Mouse (Mus musculus) liver, postnatal 0 days (tissue): ENCODE measurements around the gene Hexb. TPM values are rescaled to one million over a fixed set of nuclear protein-coding genes. Genes with fewer than 3 reads are reported as not detected.
"Not testable (repeated sequence)": the region's sequence is repeated elsewhere in the genome, so short reads cannot be mapped to it uniquely, and the experiment has no call there.

Experiments
- ATAC-seq: fragments of 200-750 bp; cut with Nextera tagmentation; 2 replicates; pipeline ENCODE4 v1.8.0; 2017; ENCODE audit warnings: mild to moderate bottlenecking, moderate library complexity
- DNase-seq: peaks from one replicate; pipeline ENCODE4 v3.0.0-alpha.2; 2016
- H3K27ac ChIP-seq: fragments of 300-500 bp; sonication (generic); 2 replicates; pipeline ENCODE4 v1.5.1; 2014; ENCODE audit warnings: antibody characterized with exemption, moderate library complexity, mild to moderate bottlenecking, low read depth
- H3K27me3 ChIP-seq: fragments of 300-500 bp; sonication (generic); 2 replicates; pipeline ENCODE4 v1.6.1; 2014; ENCODE audit warnings: low read length, control low read depth, mixed read lengths; ENCODE audit not compliant: insufficient read depth
- H3K36me3 ChIP-seq: fragments of 300-500 bp; sonication (generic); replicated peaks from 2 replicates; pipeline ENCODE4 v1.6.1; 2014; ENCODE audit warnings: mild to moderate bottlenecking, control low read depth, low read length, moderate library complexity, mixed read lengths; ENCODE audit not compliant: insufficient read depth
- H3K4me1 ChIP-seq: fragments of 300-500 bp; sonication (generic); 2 replicates; pipeline ENCODE4 v1.6.1; 2014; ENCODE audit warnings: antibody characterized with exemption, mild to moderate bottlenecking, control low read depth; ENCODE audit not compliant: insufficient read depth
- H3K4me2 ChIP-seq: fragments of 300-500 bp; sonication (generic); 2 replicates; pipeline ENCODE4 v1.6.1; 2014; ENCODE audit warnings: low read depth, mild to moderate bottlenecking, low read length, moderate library complexity, mixed read lengths
- H3K4me3 ChIP-seq: fragments of 300-500 bp; sonication (generic); 2 replicates; pipeline ENCODE4 v1.5.1; 2014; ENCODE audit warnings: low read depth, low read length
- H3K9ac ChIP-seq: fragments of 300-500 bp; sonication (generic); replicated peaks from 2 replicates; pipeline ENCODE4 v1.6.1; 2014; ENCODE audit warnings: mild to moderate bottlenecking, moderate library complexity
- H3K9me3 ChIP-seq: fragments of 300-500 bp; sonication (generic); 2 replicates; pipeline ENCODE4 v1.6.1; 2016; ENCODE audit warnings: mild to moderate bottlenecking, control low read depth, low read length, mixed read lengths
- CTCF ChIP-seq: sonication (generic); IDR thresholded peaks from 2 replicates; pipeline ENCODE4 v1.5.1; 2016; ENCODE audit warnings: antibody characterized with exemption, low read depth
- EP300 ChIP-seq: IDR thresholded peaks from 2 replicates; pipeline ENCODE4 v1.6.1; 2016; ENCODE audit warnings: antibody characterized with exemption, low read depth, mild to moderate bottlenecking
- WGBS: fragments of 180-500 bp; shearing (Covaris S2); extraction: QIAGEN DNeasy Blood & Tissue Kit; methylation state at CpG from one replicate; pipeline ENCODE4 v1.1.7; 2014; ENCODE audit not compliant: insufficient replicate concordance; 5-methylcytosine and 5-hydroxymethylcytosine counted together
- polyA plus RNA-seq: library from polyadenylated mRNA; unstranded; fragments of >200 nt; fragmentation: Nextera tagmentation; extraction: Ambion mirVana; gene quantifications from 2 replicates; pipeline ENCODE4 v1.2.1, GENCODE M21; 2015

The Hexb gene
- polyA plus RNA-seq, 1 experiment from 2014 or later: 22.0 TPM

GRCm38 (mm10) chr13:97142321-97142720 lies 55.8 kb downstream of the Hexb start:
- TF ChIP-seq CTCF (no peak), EP300 (no peak)
- 89% methylated on average over 7 of the region's 7 CpGs for WGBS
- H3K27me3 ChIP-seq: no peaks in the 10 kb centered on the region
- no peak overlapping the region for H3K27ac ChIP-seq
- peaks cover 26% of the 10 kb centered on the region for H3K36me3 ChIP-seq
- H3K4me3 ChIP-seq: no peak overlapping the region
- no peak overlapping the region for H3K4me2 ChIP-seq
- no peak for ATAC-seq
- peaks cover 6% of the 10 kb centered on the region for H3K4me1 ChIP-seq
- no peak overlapping the region for H3K9ac ChIP-seq
- H3K9me3 ChIP-seq: no peaks in the 10 kb centered on the region
- no peak for DNase-seq

- not testable (repeated sequence) for H3K4me1 ChIP-seq, H3K27me3 ChIP-seq, ATAC-seq, DNase-seq, H3K9me3 ChIP-seq
- 24% methylated on average over 8 of the region's 8 CpGs for WGBS
- peak overlapping the region; percentile 95 for H3K9ac ChIP-seq
- peak overlapping the region; percentile 96 for H3K27ac ChIP-seq
- peak overlapping the region; percentile 65 for H3K4me2 ChIP-seq
- H3K36me3 ChIP-seq: peaks cover 15% of the 10 kb centered on the region
- peak overlapping the region; percentile 96 for H3K4me3 ChIP-seq
Observed at GRCm38 (mm10) chr13:97138404-97138931, 59.7 kb downstream of the Hexb start.

GRCm38 (mm10) chr13:97137466-97138400 lies 60.4 kb downstream of the Hexb start, which contains the start of the genes Gfm2 and Nsa2:
Gene Gfm2 (plus strand): TSS chr13:97137937.
Gene Nsa2 (minus strand): TSS chr13:97137937.
- H3K4me1 ChIP-seq: peaks cover 6% of the 10 kb centered on the region
- H3K36me3 ChIP-seq: peaks cover 15% of the 10 kb centered on the region
- H3K27me3 ChIP-seq: no peaks in the 10 kb centered on the region
- H3K9me3 ChIP-seq: no peaks in the 10 kb centered on the region
- peak within 1 kb of the TSS; percentile 72 for H3K4me2 ChIP-seq
- under 1% methylated on average over 57 of the region's 57 CpGs for WGBS
- peak within 1 kb of the TSS; percentile 96 for H3K27ac ChIP-seq
- TF ChIP-seq EP300 (peak; percentile 24; the same call in 1 of the 2 replicates), CTCF (no peak)
- peak within 1 kb of the TSS; percentile 96 for H3K4me3 ChIP-seq
- DNase-seq (peak; percentile 90), ATAC-seq (peak; percentile 99)
- peak within 1 kb of the TSS; percentile 95 for H3K9ac ChIP-seq

- H3K27me3 ChIP-seq, DNase-seq, H3K27ac ChIP-seq, H3K4me2 ChIP-seq, H3K9me3 ChIP-seq, H3K4me3 ChIP-seq, ATAC-seq, H3K4me1 ChIP-seq, H3K9ac ChIP-seq: not testable (repeated sequence)
- peaks cover 23% of the 10 kb centered on the region for H3K36me3 ChIP-seq
- WGBS: no CpG with 5 or more reads among the region's 2 CpGs
Observed at GRCm38 (mm10) chr13:97130413-97130812, 67.7 kb downstream of the Hexb start.

- not testable (repeated sequence) for ATAC-seq, H3K4me2 ChIP-seq, H3K4me1 ChIP-seq, H3K9me3 ChIP-seq, H3K9ac ChIP-seq, H3K27me3 ChIP-seq, H3K4me3 ChIP-seq, H3K27ac ChIP-seq, DNase-seq
- 78% methylated on average over 2 of the region's 4 CpGs for WGBS
- H3K36me3 ChIP-seq: peaks cover 20% of the 10 kb centered on the region
Observed at GRCm38 (mm10) chr13:97129654-97130053, 68.5 kb downstream of the Hexb start.

Other genes starting within 250 kb of the Hexb start
- not detected in 2 replicates for gene 1700029F12Rik, start 164.0 kb downstream of the Hexb start, polyA plus RNA-seq
- gene Fam169a, start 131.1 kb downstream of the Hexb start, polyA plus RNA-seq: 0.27 and 0.37 TPM in 2 replicates
- 0.70 and 0.92 TPM in 2 replicates for gene Gm6169, start 99.1 kb downstream of the Hexb start, polyA plus RNA-seq
- 9.9 and 11.0 TPM in 2 replicates for gene Gfm2, start 60.4 kb downstream of the Hexb start, polyA plus RNA-seq
- 30.4 and 30.5 TPM in 2 replicates for gene Nsa2, start 60.4 kb downstream of the Hexb start, polyA plus RNA-seq
- gene Enc1, start 42.7 kb upstream of the Hexb start, polyA plus RNA-seq: 1.7 and 2.6 TPM in 2 replicates